Mouse (Mus musculus): ENCODE data around the gene Enpp1.
"Not testable (repeated sequence)": the region's sequence is repeated elsewhere in the genome, so short reads cannot be mapped to it uniquely, and the experiment has no call there.

Gene Enpp1

GRCm38 (mm10) chr10:24638306-24639070, 73.5 kb downstream of the Enpp1 start:
- no peak for DNase-seq (ENCODE audit: extremely low spot score, low spot score)

DNA sequence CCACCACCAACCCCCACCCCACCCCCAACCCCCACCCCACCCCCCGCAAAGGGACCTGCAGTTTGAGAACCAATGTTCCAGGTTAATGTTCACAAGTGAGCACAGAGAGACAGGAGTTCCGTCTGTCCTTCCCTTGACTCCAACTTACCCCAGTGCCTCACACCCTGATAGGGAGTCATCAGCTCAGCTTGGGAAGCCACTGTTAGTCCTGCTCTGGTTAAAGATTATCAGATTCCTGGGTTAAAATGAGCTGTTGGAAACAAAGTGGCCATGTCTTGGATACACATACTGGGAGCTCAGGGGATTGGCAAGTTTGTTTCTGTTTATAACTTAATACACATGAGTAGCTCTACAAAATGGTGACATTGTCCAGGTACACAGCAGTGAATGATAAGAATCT, 75.0 kb downstream of the Enpp1 start:
- no peak for DNase-seq (ENCODE audit: extremely low spot score, low spot score)

- no peak for DNase-seq (ENCODE audit: extremely low spot score, low spot score)
These were observed 76.1 kb downstream of the Enpp1 start for GRCm38 (mm10) chr10:24635884-24636283.

DNA sequence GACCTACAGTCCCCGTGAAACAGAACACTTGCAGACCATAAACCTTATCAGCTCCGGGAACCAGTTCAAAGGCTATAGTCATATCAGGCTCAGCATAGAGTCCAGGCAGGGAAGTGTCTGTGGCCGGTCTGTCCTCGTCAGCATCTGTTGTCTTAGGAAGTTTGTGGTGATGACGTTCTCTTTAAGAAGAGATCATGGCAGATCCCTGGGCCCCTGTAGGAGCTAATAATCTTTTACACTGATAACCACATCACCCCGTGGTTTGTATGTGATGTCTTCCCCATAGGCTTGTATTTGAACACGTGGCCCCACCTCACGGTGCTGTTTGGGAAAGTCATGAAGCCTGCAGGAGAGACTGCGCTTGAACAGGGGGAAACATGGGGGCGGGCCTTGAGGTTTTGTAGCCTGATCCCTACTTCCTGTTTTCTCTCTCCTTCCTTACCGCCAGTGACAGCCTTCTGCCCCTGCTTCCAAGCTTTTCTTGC, 76.6 kb downstream of the Enpp1 start:
- no peak for DNase-seq (ENCODE audit: extremely low spot score, low spot score)

GRCm38 (mm10) chr10:24634288-24634687, 77.7 kb downstream of the Enpp1 start:
- DNase-seq (ENCODE audit: extremely low spot score, low spot score) = no peak

- DNase-seq (ENCODE audit: extremely low spot score, low spot score) = no peak
These were observed 80.8 kb downstream of the Enpp1 start for GRCm38 (mm10) chr10:24631122-24631521.

DNA sequence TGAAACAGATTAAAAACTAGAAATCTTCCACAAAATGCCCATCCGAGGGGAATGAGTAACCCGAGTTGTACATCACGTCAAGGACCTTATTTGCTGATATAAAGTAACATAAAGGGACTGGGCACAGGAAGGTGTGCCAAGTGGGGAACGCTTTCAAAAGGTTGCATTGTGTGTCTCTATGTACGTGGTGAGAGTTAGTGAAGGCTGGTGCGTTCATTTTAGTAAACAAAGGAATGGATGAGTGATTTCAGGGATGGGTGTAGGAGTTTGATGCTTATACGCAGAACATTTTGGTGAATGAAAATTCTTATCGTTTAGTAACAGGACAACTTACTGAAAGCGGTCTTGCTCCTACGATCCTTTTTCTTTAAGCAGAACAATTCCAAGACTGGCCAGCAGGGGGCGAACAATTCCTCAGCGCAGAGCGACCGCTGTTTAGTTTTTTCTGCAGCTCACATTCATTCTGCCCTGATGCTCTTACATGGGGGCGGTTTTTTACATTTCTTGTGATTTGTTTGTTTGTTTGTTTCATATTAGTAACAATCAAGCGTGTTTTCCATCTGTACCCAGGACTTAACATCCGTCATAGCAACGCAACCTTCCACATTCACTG, 81.4 kb downstream of the Enpp1 start:
- peak; percentile 78 for DNase-seq (ENCODE audit: extremely low spot score, low spot score)

DNA sequence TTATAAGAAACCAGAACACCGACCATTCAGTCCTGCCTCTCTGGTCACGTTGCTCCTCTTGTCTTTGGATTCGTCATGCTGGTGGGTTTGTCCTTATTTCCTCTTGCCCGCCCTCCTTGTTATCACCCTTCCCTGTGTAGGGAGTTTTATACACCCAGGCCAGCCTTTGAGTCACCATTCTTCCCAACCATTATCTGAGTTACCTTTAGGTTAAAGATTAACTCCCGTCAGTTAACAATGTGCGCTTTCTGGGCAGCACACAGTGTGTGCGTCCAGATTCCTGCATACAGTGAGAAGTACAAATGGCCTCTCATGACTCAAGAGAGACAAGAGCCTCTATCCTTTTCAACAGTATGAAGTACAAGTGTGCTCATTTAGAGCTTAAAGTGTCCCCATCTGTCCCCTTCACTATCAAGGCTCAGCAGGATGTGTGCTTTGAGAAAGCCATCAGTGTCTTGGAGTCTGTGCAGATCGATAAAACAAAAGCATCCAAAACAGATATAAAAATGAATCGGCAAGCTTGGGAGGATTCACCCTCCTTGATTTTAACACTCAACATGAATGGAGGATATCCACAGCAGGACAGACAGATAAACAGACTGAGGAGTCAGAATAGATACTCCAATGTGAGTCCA, 82.8 kb downstream of the Enpp1 start:
- DNase-seq (ENCODE audit: extremely low spot score, low spot score) = no peak

DNA sequence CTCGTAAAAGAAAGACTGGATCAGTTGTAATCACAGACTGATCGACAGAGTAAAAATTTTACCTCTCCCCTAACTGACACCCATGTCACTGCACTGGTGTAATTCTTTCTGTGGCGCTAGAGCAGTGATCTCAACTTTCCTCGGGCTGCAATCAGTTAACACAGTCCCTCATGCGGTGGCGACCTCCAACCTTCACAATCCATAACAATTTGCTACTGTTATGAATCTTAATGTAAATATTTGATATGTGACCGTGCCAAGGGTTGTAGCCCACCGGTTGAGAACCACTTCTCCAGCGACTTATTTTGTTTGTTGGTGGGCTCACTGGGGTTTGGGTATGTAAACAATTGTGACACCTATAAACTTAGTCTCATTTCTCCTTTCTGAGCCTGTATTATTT, 83.5 kb downstream of the Enpp1 start:
- DNase-seq (ENCODE audit: extremely low spot score, low spot score) = no peak

DNA sequence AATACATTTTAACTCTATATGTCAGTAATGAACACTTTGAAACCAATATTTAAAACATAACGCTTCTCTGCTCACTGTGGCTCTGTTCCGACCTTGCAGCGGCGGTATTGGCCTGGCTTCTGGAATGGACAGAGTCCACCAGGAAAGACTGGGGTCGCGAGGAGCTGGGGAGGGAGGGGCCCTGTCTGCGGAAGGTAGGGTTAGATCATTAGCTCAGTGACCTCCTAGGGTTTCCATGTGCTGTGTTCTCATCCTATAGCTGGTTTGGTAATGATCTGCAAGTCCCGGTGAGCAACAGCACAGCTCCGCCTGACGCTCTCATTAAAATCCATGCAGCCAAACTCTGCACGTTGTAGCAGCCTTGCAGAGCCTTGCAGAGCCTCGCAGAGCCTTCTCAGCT, 84.7 kb downstream of the Enpp1 start:
- DNase-seq (ENCODE audit: extremely low spot score, low spot score) = no peak

- peak; percentile 94 for DNase-seq (ENCODE audit: extremely low spot score, low spot score)
These were observed 86.8 kb downstream of the Enpp1 start for GRCm38 (mm10) chr10:24625060-24625701.

- DNase-seq (ENCODE audit: extremely low spot score, low spot score) = peak; percentile 61
These were observed 89.4 kb downstream of the Enpp1 start for GRCm38 (mm10) chr10:24622586-24622985.

- peak; percentile 68 for DNase-seq (ENCODE audit: extremely low spot score, low spot score)
These were observed 90.4 kb downstream of the Enpp1 start for GRCm38 (mm10) chr10:24621572-24621971.

DNA sequence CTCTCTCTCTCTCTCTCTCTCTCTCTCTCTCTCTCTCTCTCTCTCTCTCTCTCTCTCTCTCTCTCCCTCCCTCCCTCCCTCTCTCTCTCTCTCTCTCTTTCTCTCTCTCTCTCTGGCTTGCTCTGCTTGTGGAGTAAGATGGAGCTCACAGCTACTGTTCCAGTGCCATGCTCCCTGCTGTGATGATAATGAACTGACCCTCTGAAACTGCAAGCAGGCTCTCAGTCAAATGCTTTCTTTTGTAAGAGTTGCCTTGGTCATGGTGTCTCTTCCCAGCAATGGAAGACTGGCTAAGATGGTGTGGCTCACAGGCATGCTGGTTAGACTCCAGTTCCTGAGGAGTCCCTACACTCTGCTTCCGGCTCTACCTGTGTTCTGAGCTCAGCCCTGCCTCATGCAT, 95.4 kb downstream of the Enpp1 start:
- not testable (repeated sequence) for DNase-seq (ENCODE audit: extremely low spot score, low spot score)

DNA sequence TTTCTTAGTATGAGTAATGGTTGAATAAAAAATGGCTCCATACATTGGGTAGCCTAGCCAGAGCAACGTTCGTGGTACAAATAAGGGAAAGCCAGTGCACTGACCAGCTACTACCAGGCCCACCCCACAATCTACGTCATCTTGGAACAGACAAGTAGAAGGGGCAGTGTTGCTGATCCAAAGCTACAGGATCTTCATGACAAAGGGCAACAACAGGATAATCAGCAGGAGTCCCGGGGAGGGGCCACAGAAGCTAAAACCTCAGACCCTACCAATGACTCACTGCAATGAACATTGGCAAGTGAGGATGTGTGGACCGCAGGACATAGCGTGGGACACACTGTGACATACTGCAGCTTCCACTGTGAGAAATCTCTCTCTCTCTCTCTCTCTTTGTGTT, 96.2 kb downstream of the Enpp1 start:
- no peak for DNase-seq (ENCODE audit: extremely low spot score, low spot score)

DNA sequence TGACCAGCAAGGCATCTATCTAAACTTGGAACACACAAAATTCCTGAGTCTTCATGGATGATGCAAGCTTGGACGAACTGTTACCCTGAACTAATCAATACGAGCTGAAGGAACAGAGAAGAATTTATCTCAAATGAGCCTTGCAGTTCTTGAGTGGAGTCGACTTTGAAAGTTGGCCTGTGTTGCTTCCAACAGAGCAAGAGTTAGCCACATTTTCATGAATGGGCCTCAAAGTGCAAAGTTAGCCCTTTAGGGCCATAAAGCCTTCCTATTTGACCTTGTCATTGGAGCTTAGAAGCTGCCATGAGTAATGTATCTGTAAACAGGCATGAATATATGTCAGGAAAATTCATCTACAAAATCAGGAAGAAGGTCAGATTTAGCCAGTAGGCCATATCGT, 97.2 kb downstream of the Enpp1 start:
- no peak for DNase-seq (ENCODE audit: extremely low spot score, low spot score)

GRCm38 (mm10) chr10:24609766-24610165, 102.2 kb downstream of the Enpp1 start:
- DNase-seq (ENCODE audit: extremely low spot score, low spot score) = no peak

GRCm38 (mm10) chr10:24609146-24609545, 102.8 kb downstream of the Enpp1 start:
- DNase-seq (ENCODE audit: extremely low spot score, low spot score) = no peak

DNA sequence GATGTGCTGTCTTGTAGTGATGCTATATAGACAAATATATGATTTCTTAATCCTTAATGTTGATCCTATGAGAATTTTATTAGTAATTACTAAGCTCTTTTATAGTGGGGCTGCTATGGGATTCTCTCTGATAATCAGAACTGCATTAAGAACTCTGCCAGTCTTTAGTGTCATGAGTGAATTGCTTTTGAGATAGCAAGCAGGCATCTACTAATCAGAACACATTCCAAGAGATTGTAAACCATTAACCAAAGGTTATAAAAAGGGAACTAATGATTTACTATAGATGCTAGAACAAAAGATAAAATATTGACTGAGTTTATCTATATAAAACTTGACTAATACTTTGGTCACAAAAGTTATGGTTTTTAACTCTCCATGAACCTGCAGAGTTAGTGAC, 108.2 kb downstream of the Enpp1 start:
- no peak for DNase-seq (ENCODE audit: extremely low spot score, low spot score)

DNA sequence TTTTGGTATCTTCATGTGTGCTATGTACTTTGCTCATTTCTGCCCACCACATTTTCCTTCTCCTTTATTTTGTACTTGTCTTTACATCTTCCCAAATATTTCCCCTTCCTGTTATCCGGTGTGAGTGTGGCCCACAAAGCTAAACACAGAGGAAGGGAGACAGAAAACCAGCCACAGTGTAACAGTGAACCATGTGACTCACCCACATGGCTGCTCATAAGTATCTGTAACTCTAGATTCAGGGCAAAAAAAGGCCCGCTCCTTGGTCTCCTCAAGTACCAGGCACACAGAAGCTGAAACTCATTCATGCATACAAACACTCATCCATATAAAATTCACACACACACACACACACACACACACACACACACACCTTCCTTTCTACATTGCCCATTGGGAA, 108.9 kb downstream of the Enpp1 start:
- no peak for DNase-seq (ENCODE audit: extremely low spot score, low spot score)

- no peak for DNase-seq (ENCODE audit: extremely low spot score, low spot score)
These were observed 112.2 kb downstream of the Enpp1 start for GRCm38 (mm10) chr10:24599802-24600201.

GRCm38 (mm10) chr10:24598693-24599092, 113.3 kb downstream of the Enpp1 start:
- DNase-seq (ENCODE audit: extremely low spot score, low spot score) = no peak

Measured in neural tube, embryonic 10.5 days (tissue).